ENCODE assay signal across 31 mouse cellular contexts in genomic region chr14:73773810-73774209, GRCm38 (mm10).
"Had no signal": no experiment of that assay in that cellular context is flagged by ENCODE, and none has a peak within 500 bp of the region (broad histone marks: within the 10 kb centered on the region; RNA-seq: fewer than 3 reads in every experiment).

No protein-coding gene starts in this region.

- ATAC-seq: liver, embryonic 12.5 days; liver, postnatal 0 days; midbrain, embryonic 13.5 days; midbrain, embryonic 16.5 days had no signal

- H3K9ac ChIP-seq: limb, embryonic 12.5 days; limb, embryonic 13.5 days; limb, embryonic 15.5 days; liver, embryonic 12.5 days; liver, embryonic 13.5 days; liver, embryonic 14.5 days; liver, embryonic 15.5 days; liver, postnatal 0 days; lung, embryonic 14.5 days; lung, embryonic 15.5 days; midbrain, embryonic 12.5 days; midbrain, embryonic 13.5 days; neural tube, embryonic 12.5 days had no signal

- H3K27ac ChIP-seq: left cerebral cortex, adult 2 months; limb, embryonic 10.5 days; limb, embryonic 12.5 days; limb, embryonic 13.5 days; limb, embryonic 15.5 days; liver, embryonic 12.5 days; liver, embryonic 13.5 days; liver, embryonic 14.5 days; liver, embryonic 15.5 days; lung, embryonic 15.5 days; macrophage; midbrain, embryonic 10.5 days; midbrain, embryonic 12.5 days; midbrain, embryonic 13.5 days; neural tube, embryonic 12.5 days had no signal

- DNase-seq: left cerebral cortex, postnatal 4 days; liver; liver, embryonic 13.5 days; liver, postnatal 0 days; lung, adult 18-20 months; lung, adult 2 months; lung, embryonic 14.5 days; lung, postnatal 10 days; lung, postnatal 14 days; lung, postnatal 36 days; lung, postnatal 4 days; midbrain, embryonic 14.5 days had no signal

- H3K27me3 ChIP-seq: limb, embryonic 12.5 days; limb, embryonic 13.5 days; limb, embryonic 15.5 days; liver, embryonic 12.5 days; liver, embryonic 13.5 days; liver, embryonic 15.5 days; lung, embryonic 15.5 days; megakaryocyte, embryonic 14.5 days; midbrain, embryonic 12.5 days; midbrain, embryonic 13.5 days; neural tube, embryonic 12.5 days had no signal

- H3K4me3 ChIP-seq: left cerebral cortex, adult 2 months; limb, embryonic 10.5 days; limb, embryonic 12.5 days; limb, embryonic 13.5 days; limb, embryonic 15.5 days; liver, embryonic 12.5 days; liver, embryonic 13.5 days; liver, embryonic 15.5 days; lung, embryonic 15.5 days; megakaryocyte, embryonic 14.5 days; midbrain, embryonic 10.5 days; midbrain, embryonic 12.5 days; midbrain, embryonic 13.5 days; myocyte; neural tube, embryonic 12.5 days had no signal

- H3K36me3 ChIP-seq: limb, embryonic 10.5 days; limb, embryonic 12.5 days; limb, embryonic 13.5 days; limb, embryonic 15.5 days; liver, embryonic 12.5 days; liver, embryonic 13.5 days; liver, embryonic 15.5 days; lung, embryonic 15.5 days; midbrain, embryonic 10.5 days; midbrain, embryonic 12.5 days; midbrain, embryonic 13.5 days; neural tube, embryonic 12.5 days had no signal

- H3K9me3 ChIP-seq: limb, embryonic 10.5 days; limb, embryonic 12.5 days; limb, embryonic 13.5 days; limb, embryonic 15.5 days; liver, embryonic 12.5 days; liver, embryonic 13.5 days; liver, embryonic 15.5 days; lung, embryonic 15.5 days; megakaryocyte, embryonic 14.5 days; midbrain, embryonic 10.5 days; midbrain, embryonic 12.5 days; midbrain, embryonic 13.5 days; neural tube, embryonic 12.5 days had no signal

- H3K4me2 ChIP-seq: limb, embryonic 12.5 days; limb, embryonic 13.5 days; limb, embryonic 15.5 days; liver, embryonic 11.5 days; liver, embryonic 12.5 days; liver, embryonic 13.5 days; liver, embryonic 15.5 days; lung, embryonic 14.5 days; lung, embryonic 15.5 days; midbrain, embryonic 11.5 days; midbrain, embryonic 12.5 days; midbrain, embryonic 13.5 days; neural tube, embryonic 12.5 days had no signal

- H3K4me1 ChIP-seq: limb, embryonic 10.5 days; limb, embryonic 12.5 days; limb, embryonic 13.5 days; limb, embryonic 15.5 days; liver, embryonic 12.5 days; liver, embryonic 13.5 days; liver, embryonic 15.5 days; lung, embryonic 15.5 days; midbrain, embryonic 10.5 days; midbrain, embryonic 12.5 days; midbrain, embryonic 13.5 days; neural tube, embryonic 12.5 days had no signal
